Mouse (Mus musculus) megakaryocyte, adult 5-6 weeks (primary cell): ENCODE results near the gene Bfsp1. TPM values are rescaled to one million over a fixed set of nuclear protein-coding genes. Genes with fewer than 3 reads are reported as not detected.

Source experiments
- ATAC-seq: 2 replicates; pipeline ENCODE4 v1.8.0; 2016; ENCODE audit warnings: mild to moderate bottlenecking, inconsistent platforms; ENCODE audit not compliant: poor library complexity, severe bottlenecking
- total RNA-seq, 2 experiments: library from RNA; stranded (forward) in 1 of 2; stranded (reverse) in 1 of 2; fragments of 153-499, 151-499 nt in 1 of 2; fragments of 221-1000, 200-1000 nt in 1 of 2; gene quantifications; 2 replicates each; pipeline versions ENCODE4 v1.2.3 to v1.2.4; 2015 to 2017

The Bfsp1 gene
- total RNA-seq, 2 experiments from 2014 or later, result 0.99 TPM; not detected in 1

DNA sequence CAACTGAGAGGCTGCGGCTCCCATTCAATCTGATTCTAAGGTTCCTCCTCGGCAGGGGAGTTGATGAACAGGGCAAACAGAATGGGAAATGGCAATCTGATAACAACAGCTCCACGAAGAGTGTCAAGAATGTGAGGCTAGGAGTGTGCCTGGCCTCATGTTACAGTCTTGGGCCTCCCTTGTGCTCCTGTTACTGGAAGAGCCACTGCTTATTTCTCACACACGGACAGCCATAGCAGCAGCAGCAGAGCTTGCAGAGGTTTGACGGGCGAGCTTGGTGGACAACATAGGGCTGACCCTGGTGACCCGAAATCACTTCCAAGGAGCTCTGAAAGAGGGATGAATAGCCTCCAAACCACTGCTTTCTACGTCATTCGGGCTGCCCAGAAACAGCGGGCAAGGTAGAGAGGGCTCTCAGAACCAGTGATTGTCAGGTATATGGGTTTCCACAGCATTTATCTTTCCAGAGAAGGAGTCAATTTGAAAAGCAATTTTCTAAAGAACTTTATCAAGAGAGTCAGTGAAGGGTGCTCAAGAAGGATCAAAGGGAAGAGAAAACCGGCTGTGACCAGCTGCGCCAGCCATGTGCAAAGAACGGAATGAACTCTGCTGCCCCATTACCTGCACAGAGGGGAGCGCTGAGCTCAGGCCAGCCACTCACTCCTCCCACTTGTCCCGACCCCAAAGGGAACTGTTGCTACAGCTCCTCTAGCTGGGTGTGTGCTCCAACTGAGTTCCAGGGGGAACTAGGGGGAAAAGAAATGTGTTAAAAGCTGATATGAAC is 56.6 kb downstream of the Bfsp1 start:
- no peak for ATAC-seq

DNA sequence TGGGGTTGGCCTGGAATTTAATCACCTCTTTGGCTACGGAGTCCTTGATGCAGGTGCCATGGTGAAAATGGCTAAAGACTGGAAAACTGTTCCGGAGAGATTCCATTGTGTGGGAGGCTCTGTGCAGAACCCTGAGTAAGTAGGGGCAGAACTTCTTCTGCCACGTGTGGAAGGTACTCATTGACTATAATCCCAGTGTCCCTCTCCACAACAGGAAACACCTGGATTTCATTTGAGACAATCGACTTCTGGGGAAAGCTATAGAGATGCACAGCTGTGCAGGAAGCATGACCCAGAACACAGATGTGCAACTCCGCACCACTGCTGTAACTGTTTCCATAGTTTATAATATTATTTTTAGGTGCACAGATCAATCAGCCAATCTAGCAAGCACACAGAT is 61.9 kb downstream of the Bfsp1 start:
- ATAC-seq, result no peak

DNA sequence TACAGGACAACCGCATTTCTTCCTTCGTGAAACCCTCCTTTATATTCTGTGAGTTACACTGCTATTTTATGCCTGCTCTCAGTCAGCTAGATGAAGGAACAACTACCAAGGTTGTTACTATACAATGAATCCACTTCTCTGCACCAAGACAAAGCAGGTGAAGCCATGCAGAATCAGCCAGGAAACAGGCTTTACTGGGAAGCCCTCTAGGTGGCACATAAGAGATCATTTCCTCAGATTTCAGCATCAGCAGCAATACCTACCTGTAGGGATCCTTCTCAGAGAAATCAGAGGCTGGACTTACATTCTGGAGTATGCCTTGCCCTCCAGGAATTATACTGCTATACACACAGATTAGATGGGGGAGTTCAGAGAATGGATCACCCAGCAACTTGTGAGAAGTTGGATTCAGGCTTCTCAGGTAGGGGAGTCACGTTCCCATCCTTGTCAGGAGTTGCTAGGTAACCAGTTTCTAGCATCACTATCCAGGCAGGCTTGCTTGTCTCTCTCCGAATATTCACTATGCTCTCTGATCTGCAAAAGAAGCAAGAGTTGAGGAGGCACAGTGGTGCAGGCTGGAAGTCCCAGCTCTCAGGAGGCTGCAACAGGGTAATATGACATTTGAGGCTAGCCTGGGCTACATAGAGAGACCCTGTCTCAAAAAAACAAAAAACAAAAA is 66.5 kb downstream of the Bfsp1 start:
- no peak for ATAC-seq

DNA sequence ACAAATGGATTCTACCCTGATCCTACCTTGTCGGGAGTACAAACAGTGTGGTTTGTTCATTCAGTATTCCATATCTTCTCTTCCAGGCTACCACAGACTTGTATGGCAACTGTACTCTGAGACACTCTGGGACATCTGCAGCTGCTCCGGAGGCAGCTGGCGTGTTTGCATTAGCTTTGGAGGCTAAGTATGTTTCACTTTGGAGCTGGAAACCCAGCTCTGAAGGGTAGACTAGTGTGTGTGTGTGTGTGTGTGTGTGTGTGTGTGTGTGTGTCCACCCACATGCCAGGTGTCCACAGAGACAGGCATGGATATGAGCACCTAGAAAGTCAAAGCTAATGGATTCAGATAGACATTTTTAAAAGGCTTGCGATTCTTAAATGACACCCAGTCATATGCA is 67.1 kb downstream of the Bfsp1 start:
- no peak for ATAC-seq

DNA sequence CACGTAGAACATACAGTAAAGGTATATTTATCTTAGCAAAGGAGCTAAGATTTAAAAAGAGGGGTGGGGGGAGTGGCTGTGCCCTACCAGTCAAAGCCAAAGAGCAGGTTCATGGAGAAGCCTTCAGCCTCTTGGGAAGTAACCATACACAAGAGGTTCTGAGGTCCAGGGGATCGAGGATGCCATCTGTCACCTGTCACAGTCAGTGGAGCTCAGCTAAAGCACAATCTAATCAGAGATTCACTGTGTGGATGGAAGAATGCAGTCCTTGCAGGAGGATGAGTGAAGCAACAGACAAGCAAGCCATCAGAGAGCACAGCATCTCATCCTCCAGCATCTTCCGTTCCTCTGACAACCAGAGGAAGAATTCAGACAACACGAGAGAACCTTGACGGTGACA is 73.1 kb downstream of the Bfsp1 start:
- no peak for ATAC-seq

DNA sequence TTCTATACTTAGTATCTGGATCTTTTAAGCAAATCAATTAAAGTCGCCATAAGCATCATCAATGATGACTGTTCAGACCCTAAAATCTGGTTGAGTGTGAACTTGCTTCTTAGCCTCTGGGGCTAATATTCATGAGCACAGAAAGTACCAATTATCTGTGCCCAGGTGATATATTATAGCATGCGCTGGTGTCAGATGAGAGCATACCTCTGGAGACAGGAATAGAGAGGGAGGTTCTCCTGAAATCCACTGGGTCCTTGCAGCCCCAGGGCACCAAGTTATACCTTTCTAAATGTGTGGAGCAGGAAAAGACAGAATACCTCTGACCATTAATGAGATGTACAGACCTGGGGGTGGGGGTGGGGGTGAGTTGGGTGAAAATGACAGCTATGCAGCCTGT is 82.7 kb downstream of the Bfsp1 start:
- ATAC-seq, result no peak

Other genes with a start within 250 kb of the Bfsp1 start
- 379 and 399 TPM in 2 replicates for gene Dstn, start 52.1 kb upstream of the Bfsp1 start, total RNA-seq (2015)
- gene Dstn, start 52.1 kb upstream of the Bfsp1 start, total RNA-seq (2017), result 518 and 538 TPM in 2 replicates
- gene Rrbp1, start 148.1 kb upstream of the Bfsp1 start, total RNA-seq (2015), result 173 and 196 TPM in 2 replicates
- 215 and 251 TPM in 2 replicates for gene Rrbp1, start 148.1 kb upstream of the Bfsp1 start, total RNA-seq (2017)
- not detected in 2 replicates for gene Banf2, start 169.9 kb upstream of the Bfsp1 start, total RNA-seq (2015)
- not detected in 2 replicates for gene Banf2, start 169.9 kb upstream of the Bfsp1 start, total RNA-seq (2017)